Mouse (Mus musculus) bone marrow macrophage, adult 2 months (primary cell): ENCODE data around the gene Fxyd6.

Experiments used
- CTCF ChIP-seq: IDR thresholded peaks from 2 replicates; pipeline ENCODE4 v1.5.1; 2012; ENCODE audit warnings: low read depth, mild to moderate bottlenecking, low read length, moderate library complexity
- POLR2A ChIP-seq: IDR thresholded peaks from 2 replicates; pipeline ENCODE4 v1.6.1; 2012; ENCODE audit warnings: mild to moderate bottlenecking, low read depth, low read length, borderline replicate concordance

DNA sequence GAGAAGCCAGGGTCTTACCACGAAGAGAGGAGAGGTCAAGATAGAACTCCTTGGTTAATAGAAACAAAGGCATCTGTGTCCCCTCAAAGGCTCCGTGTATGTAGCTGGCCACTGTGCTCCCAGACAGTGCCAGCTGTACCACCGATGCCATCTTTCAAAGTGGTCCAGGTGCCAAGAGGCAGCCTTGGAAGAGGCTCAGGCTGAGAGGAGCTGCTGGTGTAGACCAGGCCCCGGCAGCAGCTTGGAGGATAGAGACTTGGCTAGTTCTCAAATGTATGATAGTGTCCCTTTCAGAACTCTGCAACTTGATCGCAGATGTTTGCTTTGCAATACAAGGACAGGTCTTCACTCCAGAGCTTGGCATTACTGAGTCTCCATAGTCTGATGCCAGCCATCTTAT lies 12.4 kb downstream of the Fxyd6 start:
- TF ChIP-seq CTCF (no peak), POLR2A (no peak)
